Mouse (Mus musculus) urinary bladder, postnatal 4 days (tissue): Measurements from ENCODE around the gene Ank3.

Experiments
- DNase-seq, 2 experiments: peaks; one replicate each; pipeline ENCODE4 v3.0.0; 2021 to 2022; ENCODE audit warnings: low spot score in 2 of 2

Gene Ank3

DNA sequence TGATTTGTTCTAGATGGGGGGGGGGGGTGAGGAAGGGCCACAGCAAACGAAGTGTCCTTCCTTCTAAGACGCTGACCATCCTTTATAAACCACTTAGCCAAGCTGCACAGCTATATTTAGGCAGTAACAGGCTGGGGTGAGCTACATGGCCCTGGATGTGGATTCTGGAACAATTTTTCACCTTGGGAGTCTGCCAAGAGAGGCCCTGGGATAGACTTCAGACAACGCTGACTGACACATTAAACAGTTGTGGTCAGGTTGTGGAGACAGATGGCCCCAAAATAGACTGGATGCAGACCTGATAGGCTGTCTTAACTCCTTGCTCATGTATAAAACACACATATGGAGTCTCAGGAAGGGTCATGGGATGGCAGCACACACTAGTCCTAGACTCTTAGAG lies 658.5 kb downstream of the Ank3 start:
- no peak for DNase-seq

DNA sequence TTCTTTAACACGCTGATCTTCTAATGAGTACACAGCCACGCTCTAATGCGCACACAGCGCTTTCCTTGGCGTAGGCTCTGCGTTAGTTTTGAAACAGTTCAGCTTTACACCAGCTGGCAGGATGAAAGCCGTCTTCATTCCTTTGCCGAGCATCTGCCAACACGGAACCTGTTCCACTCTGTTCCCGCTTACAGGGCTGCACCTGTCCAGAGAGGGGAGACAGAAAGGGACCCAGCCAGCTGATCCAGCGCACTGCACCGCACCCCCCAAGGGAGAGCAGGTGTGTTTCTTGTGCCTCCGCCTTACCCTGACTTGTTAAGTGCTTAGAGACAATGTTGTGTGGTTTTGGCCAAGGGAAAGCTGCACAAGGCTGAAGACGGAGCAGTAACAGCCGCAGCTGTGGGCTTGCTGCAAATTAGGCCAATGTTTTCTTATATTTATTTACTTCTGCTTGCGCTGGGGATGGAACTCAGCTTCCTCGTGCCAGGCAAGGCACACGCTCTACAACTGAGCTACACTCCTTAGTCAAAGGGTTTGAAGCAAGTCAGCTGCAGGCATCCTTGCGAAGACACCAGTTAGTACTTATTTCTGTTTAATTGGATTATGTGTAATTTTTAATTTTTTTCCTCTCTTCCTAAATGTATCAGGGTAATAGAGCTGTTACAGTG lies 661.6 kb downstream of the Ank3 start:
- no peak for DNase-seq

DNA sequence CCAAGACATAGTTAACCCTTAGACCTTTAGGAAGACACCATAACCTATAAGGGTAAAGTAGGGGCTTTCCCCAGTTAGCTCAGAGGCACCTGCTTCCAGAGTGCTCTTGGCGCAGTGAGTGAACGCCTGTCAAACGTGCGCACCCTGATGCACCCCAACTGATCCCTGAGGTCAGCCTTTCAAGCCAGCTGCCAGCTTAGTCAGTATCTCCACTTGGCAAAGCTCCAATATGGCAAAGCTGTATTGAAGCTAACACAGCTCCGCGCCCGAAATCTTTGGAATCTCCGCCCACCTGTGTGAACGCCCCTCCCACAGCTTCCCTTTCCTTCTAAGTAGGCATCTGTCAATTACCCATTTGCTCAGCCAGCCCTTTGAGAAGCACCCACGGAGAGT lies 662.1 kb downstream of the Ank3 start:
- no peak for DNase-seq

DNA sequence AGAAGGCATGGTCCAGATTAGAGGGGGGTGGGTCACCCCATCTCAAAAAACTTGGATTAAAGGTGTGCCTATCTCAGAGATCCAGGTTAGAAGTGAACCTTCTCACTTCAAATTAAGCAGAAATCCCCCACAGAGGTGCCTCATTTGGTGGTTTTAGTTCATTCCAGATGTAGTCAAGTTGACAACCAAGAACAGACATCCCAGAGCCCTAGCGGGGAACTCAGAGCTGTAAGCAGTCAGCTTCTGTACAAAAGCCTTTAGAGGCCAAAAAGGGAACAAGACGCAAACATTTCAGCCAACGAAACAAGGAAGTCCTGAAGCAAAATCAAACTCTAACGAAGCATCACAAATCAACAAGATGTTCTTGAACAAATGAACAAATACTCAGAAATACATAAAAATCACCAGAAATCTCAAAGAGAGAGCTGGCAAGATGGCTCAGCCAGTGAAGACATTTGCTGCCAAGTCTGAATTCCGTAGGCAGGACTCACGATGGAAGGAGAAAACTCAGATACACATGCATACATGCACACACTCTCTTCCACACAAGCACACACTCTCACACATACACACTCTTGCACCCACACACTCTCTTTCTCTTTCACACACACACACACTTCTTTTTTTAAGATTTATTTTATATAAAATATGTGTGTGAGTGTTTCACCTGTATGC lies 665.4 kb downstream of the Ank3 start:
- DNase-seq, result no peak

DNA sequence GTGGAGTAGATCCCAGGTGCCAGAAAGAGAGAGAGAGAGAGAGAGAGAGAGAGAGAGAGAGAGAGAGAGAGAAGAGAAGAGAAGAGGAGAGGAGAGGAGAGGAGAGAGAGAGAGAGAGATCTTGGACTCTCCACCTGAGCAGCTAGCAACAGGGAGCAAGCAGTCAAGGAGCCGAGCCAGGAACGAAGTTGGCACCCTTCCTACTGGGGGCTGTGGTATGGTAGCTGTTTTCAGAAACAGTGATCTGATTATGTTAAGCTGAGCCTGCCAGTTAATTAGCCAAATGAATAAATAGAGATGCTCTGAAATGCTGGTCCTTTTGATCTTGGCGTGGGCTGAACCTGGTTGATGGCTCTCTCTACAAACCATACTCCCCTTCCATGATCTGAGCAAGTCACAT lies 666.6 kb downstream of the Ank3 start:
- no peak for DNase-seq

DNA sequence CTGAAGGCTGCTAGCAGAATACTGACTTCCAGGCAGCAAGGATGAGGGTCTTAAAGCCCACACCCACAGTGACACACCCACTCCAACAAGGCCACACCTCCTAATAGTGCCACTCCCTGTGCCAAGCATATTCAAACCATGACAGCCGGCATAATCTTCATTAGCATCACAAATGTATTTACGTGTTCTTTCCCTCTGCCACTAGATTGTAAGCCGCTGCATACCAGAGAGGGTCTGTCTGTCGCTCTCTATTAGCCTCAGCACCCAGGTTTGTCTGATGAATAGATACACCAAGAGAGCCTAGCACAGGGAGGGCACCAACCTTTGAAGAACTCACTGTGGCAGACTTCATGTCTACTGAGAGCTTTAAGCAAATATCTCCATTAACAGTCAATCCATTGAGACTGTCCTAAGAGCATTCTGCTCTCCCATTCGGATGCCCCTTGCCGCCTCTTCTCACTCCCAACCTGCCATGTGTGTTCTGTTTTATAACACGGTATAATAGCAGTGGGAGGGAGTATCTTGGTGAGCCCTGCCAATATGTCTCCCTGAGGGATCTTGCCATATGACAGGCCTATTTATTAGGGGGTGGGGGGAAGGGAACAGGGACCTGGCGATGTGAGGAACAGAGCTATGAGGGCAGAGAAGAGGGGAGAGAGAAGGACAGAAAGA lies 668.1 kb downstream of the Ank3 start:
- DNase-seq, result no peak

DNA sequence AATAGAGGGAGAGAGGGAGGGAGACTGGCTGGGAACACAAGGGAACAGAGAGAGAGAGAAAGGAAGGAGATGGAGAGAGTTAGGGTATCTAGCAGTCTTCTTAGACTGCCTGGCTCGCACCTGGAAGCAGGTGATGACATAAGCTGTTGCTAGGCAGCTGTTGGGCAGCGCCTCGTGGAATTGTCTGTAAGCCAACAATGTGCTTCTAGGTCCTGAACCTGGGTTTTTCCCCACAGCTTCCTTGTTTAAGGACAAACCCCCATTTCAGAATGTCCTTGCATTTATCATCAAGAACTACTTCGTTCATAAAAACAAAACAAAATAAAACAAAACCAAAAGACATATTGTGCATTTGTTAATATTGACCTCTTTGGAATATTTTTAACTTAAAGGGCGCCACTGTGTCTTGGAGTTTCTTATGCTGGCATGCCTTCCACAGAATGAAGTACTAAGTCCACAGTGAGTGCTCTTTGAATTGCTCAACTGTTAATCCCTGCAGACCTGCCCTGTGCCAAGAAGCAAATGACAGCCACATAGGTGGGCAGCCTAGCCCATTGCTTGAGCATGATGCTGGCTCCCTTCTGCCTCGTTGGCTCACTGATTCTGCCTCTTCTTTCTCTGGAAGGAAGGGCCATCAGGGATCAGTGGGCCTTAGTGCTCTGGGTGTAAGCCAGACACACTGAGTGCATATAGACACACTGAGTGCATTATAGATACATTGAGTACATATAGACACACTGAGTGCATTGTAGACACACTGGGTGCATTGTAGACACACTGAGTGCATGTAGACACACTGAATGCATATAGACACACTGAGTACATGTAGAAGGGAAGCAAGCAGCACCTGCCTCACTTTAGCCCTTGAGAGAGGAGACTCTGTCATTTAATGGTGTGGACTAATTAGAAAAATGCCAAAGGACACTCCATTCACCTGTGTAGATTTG lies 668.9 kb downstream of the Ank3 start:
- DNase-seq, result no peak

DNA sequence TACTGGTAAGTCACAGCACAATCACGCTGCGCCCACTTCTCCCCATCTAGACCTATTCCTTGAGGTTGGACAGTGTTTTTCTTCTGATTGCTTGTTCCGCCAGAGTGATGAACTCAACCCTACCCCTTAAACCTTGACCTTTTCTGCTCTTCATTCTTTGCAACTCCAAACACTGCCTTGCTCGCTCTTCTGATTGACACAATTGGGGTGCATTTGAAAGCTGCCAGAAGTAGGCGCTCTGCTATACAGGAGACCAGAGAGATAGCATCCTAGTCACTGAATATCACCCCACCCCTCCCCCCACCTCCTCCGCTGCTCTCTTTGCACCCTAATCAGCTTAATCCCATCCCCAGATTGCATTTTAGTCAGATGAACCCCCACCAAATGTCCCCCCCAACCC lies 670.7 kb downstream of the Ank3 start:
- DNase-seq, result no peak

DNA sequence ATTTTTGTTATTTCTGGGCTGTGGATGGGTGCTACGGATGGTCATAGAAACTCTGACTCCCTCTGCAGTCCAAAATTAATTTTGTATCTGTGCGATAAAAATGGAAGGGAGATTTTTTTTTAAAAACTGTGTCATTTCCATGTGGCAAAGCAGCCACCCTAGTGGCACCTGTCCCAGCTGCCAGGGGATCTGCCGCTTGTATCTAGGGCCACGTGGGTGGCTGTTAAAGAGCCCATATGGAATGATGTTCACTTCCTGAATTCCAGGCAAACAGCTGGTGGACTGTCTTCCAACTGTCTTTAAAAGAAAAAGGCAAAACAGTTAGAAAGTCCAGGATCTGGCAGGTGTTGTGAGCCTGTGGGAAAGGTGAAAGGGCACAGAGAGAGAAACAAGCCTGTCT lies 672.8 kb downstream of the Ank3 start:
- DNase-seq, result no peak
